Mouse (Mus musculus) forebrain, postnatal 0 days (tissue): ENCODE data around the gene Dclk2. TPM values are rescaled to one million over a fixed set of nuclear protein-coding genes. Genes with fewer than 3 reads are reported as not detected.

Experiments used
- ATAC-seq: fragments of 200-750 bp; cut with Nextera tagmentation; 2 replicates; pipeline ENCODE4 v1.8.0; 2017; ENCODE audit warnings: mild to moderate bottlenecking, moderate library complexity
- DNase-seq: peaks from one replicate; pipeline ENCODE4 v3.0.0-alpha.2; 2015
- H3K27ac ChIP-seq: fragments of 300-500 bp; sonication (generic); 2 replicates; pipeline ENCODE4 v1.5.1; 2014; ENCODE audit warnings: low read depth, mild to moderate bottlenecking, antibody characterized with exemption, low read length, moderate library complexity, mixed read lengths
- H3K27me3 ChIP-seq: fragments of 300-500 bp; sonication (generic); 2 replicates; pipeline ENCODE4 v1.6.1; 2014; ENCODE audit warnings: mild to moderate bottlenecking, low read length, mixed read lengths; ENCODE audit not compliant: insufficient read depth
- H3K36me3 ChIP-seq: fragments of 300-500 bp; sonication (generic); 2 replicates; pipeline ENCODE4 v1.6.1; 2014; ENCODE audit warnings: mild to moderate bottlenecking, moderate library complexity; ENCODE audit not compliant: insufficient read depth
- H3K4me1 ChIP-seq: fragments of 300-500 bp; sonication (generic); 2 replicates; pipeline ENCODE4 v1.6.1; 2014; ENCODE audit warnings: antibody characterized with exemption; ENCODE audit not compliant: insufficient read depth
- H3K4me2 ChIP-seq: fragments of 300-500 bp; sonication (generic); 2 replicates; pipeline ENCODE4 v1.6.1; 2014; ENCODE audit warnings: low read depth, mild to moderate bottlenecking, moderate library complexity
- H3K4me3 ChIP-seq: fragments of 300-500 bp; sonication (generic); 2 replicates; pipeline ENCODE4 v1.5.1; 2014; ENCODE audit warnings: low read depth, low read length, mixed read lengths
- H3K9ac ChIP-seq: fragments of 300-500 bp; sonication (generic); 2 replicates; pipeline ENCODE4 v1.6.1; 2014; ENCODE audit warnings: mild to moderate bottlenecking
- H3K9me3 ChIP-seq: fragments of 300-500 bp; sonication (generic); 2 replicates; pipeline ENCODE4 v1.6.1; 2016; ENCODE audit warnings: low read length
- CTCF ChIP-seq: sonication (generic); IDR thresholded peaks from 2 replicates; pipeline ENCODE4 v1.5.1; 2016; ENCODE audit warnings: antibody characterized with exemption, control low read depth, low read depth
- WGBS: fragments of 180-500 bp; shearing (Covaris S2); extraction: QIAGEN DNeasy Blood & Tissue Kit; methylation state at CpG from one replicate; pipeline ENCODE4 v1.1.7; 2014; 5-methylcytosine and 5-hydroxymethylcytosine counted together
- polyA plus RNA-seq: library from polyadenylated mRNA; unstranded; fragments of >200 nt; fragmentation: Nextera tagmentation; extraction: Ambion mirVana; gene quantifications from 2 replicates; pipeline ENCODE4 v1.2.1, GENCODE M21; 2015
- total RNA-seq: library from RNA; depleted of rRNA; stranded (reverse); fragments of >200 nt; gene quantifications from 2 replicates; pipeline ENCODE4 v1.2.3, GENCODE M21; 2014

The Dclk2 gene
- total and polyA plus RNA-seq, 2 experiments from 2014 or later, result 72.4 to 166 TPM

DNA sequence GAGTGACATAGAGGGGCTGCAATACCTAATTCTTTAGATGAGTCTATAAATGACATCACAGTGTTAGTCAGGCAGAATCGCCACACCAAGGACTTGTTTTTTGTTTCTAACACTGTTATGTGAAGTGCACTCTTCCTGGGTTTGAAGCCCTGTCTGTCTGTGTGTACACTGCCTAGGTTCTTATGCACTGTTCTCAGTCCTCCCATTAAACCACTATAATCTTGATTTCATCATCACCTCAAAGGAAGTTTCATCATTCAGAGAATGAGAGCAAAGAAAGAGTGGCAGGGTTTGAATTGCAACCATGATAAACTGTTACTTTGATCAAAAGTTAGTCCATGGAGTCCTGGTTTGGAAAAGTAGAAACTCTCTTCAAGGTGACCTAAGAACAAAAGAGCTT lies 164.1 kb downstream of the Dclk2 start:
- ATAC-seq (no peak), DNase-seq (no peak)
- H3K27ac ChIP-seq, result no peak overlapping the region
- H3K36me3 ChIP-seq, result no peaks in the 10 kb centered on the region
- H3K9me3 ChIP-seq, result no peaks in the 10 kb centered on the region
- H3K9ac ChIP-seq, result no peak overlapping the region
- no peaks in the 10 kb centered on the region for H3K4me1 ChIP-seq
- no peak overlapping the region for H3K4me2 ChIP-seq
- WGBS, result 84% methylated on average over 1 of the region's 1 CpGs
- no peak for TF ChIP-seq CTCF
- no peaks in the 10 kb centered on the region for H3K27me3 ChIP-seq
- no peak overlapping the region for H3K4me3 ChIP-seq

DNA sequence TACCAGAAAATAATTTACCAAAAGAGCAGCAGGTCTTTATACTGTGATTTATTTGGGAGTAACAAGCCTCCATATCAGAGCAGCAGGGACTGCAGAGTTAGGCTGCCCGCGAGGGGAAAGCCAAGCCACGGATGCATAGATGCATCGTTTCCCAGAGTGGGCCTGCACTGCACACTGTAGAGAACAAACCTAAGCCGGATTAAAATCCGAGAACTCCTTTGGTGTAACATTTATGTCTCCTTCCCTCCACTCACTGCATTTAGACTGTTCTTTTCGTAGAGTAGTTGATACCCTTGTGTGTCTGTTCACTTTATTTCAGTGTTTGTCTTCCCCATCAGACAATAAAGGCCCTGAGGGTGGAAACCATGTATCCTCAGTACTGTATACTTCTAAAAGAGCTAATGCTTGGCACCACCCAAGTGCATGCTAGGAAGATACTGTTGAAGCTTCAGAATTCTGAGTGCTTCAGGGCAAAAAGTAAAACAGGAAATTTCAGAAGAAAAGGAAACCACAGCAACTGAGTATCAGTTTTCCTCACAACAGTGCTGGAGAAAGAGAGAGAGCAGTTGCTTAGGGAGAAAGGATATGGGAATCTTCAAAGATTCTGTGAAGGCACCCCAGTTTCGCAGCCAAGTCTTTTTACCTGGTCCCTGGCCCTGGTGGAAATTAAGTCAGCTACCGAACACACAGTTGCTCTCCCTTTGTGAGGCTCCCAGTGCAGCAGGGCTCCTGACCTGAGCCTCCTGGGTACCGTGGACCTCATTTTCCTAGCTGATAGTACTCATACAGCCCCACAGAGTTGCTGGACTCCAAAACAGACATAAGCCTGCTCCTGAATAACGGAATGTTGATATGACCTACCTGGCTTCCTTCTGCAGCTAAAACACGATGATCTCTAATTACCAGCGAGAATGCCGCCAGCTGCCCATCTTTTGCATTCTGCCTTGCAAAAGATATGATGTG lies 165.8 kb downstream of the Dclk2 start:
- H3K27ac ChIP-seq, result no peak overlapping the region
- no peak for ATAC-seq
- H3K4me2 ChIP-seq, result no peak overlapping the region

GRCm38 (mm10) chr3:86754178-86754577 lies 166.5 kb downstream of the Dclk2 start:
- Histone ChIP-seq H3K4me3 (no peak overlapping the region), H3K4me1 (no peaks in the 10 kb centered on the region), H3K27ac (no peak overlapping the region), H3K9me3 (no peaks in the 10 kb centered on the region), H3K9ac (no peak overlapping the region), H3K36me3 (no peaks in the 10 kb centered on the region), H3K27me3 (no peaks in the 10 kb centered on the region), H3K4me2 (no peak overlapping the region)
- TF ChIP-seq CTCF, result no peak
- DNase-seq, result no peak
- ATAC-seq, result no peak
- 80% methylated on average over 6 of the region's 6 CpGs for WGBS

More for the DNA sequence above, 165.8 kb downstream of the Dclk2 start:
- no peaks in the 10 kb centered on the region for H3K27me3 ChIP-seq
- DNase-seq, result no peak
- no peaks in the 10 kb centered on the region for H3K36me3 ChIP-seq
- no peak overlapping the region for H3K4me3 ChIP-seq
- H3K4me1 ChIP-seq, result no peaks in the 10 kb centered on the region
- TF ChIP-seq CTCF, result no peak
- no peaks in the 10 kb centered on the region for H3K9me3 ChIP-seq
- WGBS, result 72% methylated on average over 14 of the region's 14 CpGs
- no peak overlapping the region for H3K9ac ChIP-seq

DNA sequence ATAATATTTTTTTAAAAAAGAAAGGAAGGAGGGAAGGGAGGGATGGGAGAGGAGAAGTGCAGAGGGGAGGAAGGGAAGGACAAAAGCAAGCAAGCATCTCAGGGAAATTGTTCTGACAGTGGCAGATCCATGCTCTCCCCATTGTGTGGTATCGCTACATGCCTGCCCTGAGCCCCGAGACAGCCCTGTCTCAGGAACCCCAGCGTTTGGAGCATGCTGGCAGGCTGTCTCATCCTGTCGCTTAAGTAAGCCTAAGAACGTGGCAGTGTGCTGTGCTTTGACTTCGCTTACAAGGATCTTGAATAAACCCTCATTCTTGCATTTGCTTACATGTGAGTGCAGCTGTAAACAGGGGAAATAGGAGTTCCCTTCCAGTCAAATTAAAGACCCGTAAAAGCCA lies 170.0 kb downstream of the Dclk2 start:
- no peaks in the 10 kb centered on the region for H3K27me3 ChIP-seq
- peaks cover 8% of the 10 kb centered on the region for H3K4me1 ChIP-seq
- ATAC-seq (0 out of 2 replicates have a peak, but pooled peaks have one; percentile 45), DNase-seq (no peak)
- H3K4me3 ChIP-seq, result no peak overlapping the region
- no peak overlapping the region for H3K9ac ChIP-seq
- WGBS, result 23% methylated on average over 7 of the region's 7 CpGs
- H3K27ac ChIP-seq, result no peak overlapping the region
- TF ChIP-seq CTCF, result no peak
- no peak overlapping the region for H3K4me2 ChIP-seq
- H3K9me3 ChIP-seq, result no peaks in the 10 kb centered on the region
- H3K36me3 ChIP-seq, result no peaks in the 10 kb centered on the region

GRCm38 (mm10) chr3:86745769-86746512 lies 174.7 kb downstream of the Dclk2 start:
- peak; percentile 27 for DNase-seq

DNA sequence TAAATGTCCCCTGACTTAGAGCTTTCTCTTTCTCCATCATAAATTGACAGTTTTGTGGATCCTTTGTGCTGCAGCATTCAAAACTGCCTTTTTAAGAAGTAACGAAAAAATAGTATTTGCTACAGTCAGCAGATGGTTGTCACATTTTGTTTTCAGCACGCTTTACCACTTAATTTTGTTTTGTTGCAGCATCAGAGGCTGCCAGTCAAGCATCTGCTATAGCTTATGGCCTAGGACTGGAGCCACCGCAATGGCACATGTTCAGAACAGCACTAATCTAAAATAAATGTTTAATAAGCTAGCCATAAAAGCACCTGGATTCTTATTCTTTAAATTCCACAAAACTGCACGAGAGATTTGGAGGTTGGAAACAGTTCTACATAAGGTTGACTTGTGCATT lies 175.3 kb downstream of the Dclk2 start:
- no peak overlapping the region for H3K27ac ChIP-seq
- no peaks in the 10 kb centered on the region for H3K27me3 ChIP-seq
- DNase-seq, result peak; percentile 64
- TF ChIP-seq CTCF, result no peak
- H3K9me3 ChIP-seq, result no peaks in the 10 kb centered on the region
- H3K4me3 ChIP-seq, result no peak overlapping the region
- no peaks in the 10 kb centered on the region for H3K36me3 ChIP-seq
- 31% methylated on average over 4 of the region's 4 CpGs for WGBS
- ATAC-seq, result peak; percentile 61; the same call in 1 of the 2 replicates
- H3K9ac ChIP-seq, result no peak overlapping the region
- H3K4me2 ChIP-seq, result no peak overlapping the region
- peaks cover 10% of the 10 kb centered on the region for H3K4me1 ChIP-seq

More at GRCm38 (mm10) chr3:86745769-86746512, 174.7 kb downstream of the Dclk2 start:
- peaks cover 10% of the 10 kb centered on the region for H3K4me1 ChIP-seq
- TF ChIP-seq CTCF, result no peak
- H3K9ac ChIP-seq, result no peak overlapping the region
- no peaks in the 10 kb centered on the region for H3K27me3 ChIP-seq
- no peak overlapping the region for H3K4me2 ChIP-seq
- 21% methylated on average over 10 of the region's 10 CpGs for WGBS
- H3K36me3 ChIP-seq, result no peaks in the 10 kb centered on the region
- no peak overlapping the region for H3K4me3 ChIP-seq
- ATAC-seq, result no peak; the same call in 1 of the 2 replicates
- no peaks in the 10 kb centered on the region for H3K9me3 ChIP-seq
- H3K27ac ChIP-seq, result no peak overlapping the region
